Mouse (Mus musculus) layer of hippocampus, adult 18-20 months (tissue): ENCODE results near the gene Ccs. TPM values are rescaled to one million over a fixed set of nuclear protein-coding genes. Genes with fewer than 3 reads are reported as not detected.
A peak's percentile ranks its signal among the peaks of the same experiment; 100 is the strongest.
"Not testable (repeated sequence)": the region's sequence is repeated elsewhere in the genome, so short reads cannot be mapped to it uniquely, and the experiment has no call there.

Source experiments
- DNase-seq, 2 experiments: peaks; one replicate each; pipeline ENCODE4 v3.0.0; 2022; ENCODE audit warnings: low spot score in 2 of 2
- total RNA-seq, 2 experiments: library from RNA; stranded (reverse); gene quantifications; 2 replicates each; pipeline ENCODE4 v1.2.3; 2021

Ccs gene
- total RNA-seq, 2 experiments from 2014 or later = 33.2 to 35.4 TPM

GRCm38 (mm10) chr19:4837049-4837448, 2.1 kb downstream of the Ccs start:
- no peak for DNase-seq

DNA sequence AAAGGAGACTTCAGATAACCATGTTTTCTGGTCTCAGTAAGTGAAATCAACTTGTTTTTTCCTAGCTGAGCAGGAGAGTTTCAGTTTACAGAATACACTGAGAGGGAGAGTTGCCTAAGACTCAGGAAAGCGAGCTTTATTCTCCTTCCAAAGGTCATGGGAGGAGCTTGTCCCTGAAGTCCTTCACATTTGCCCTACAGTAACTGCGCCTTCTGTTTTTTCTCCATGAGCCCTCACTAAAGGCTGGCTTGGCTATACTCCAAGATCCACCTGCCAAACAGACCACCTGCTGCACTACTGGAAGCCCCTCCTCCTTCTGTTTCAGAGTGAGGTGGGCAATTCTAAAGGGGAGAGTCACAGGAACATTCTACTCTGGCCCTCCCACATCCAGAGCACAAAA, 3.0 kb downstream of the Ccs start:
- no peak for DNase-seq

DNA sequence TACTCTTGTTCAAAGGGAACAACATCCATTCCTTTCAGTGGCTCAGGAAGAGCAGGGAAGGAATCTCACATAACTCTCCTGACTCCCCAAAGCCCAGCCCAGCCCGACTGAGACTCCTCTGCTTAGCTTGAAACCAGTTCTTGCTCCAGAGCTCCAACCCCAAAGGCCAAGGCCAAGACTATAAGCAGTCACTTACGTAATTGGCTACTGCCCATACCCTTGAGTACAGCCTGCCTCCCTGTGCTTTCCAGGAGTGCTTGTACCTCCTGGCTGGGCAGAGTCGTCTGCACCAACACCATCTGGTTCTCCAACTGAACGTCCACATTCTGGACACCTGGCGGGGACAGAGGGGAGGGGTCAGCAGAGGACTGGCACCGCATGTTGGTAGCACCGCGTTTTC, 5.2 kb downstream of the Ccs start:
- DNase-seq = no peak

DNA sequence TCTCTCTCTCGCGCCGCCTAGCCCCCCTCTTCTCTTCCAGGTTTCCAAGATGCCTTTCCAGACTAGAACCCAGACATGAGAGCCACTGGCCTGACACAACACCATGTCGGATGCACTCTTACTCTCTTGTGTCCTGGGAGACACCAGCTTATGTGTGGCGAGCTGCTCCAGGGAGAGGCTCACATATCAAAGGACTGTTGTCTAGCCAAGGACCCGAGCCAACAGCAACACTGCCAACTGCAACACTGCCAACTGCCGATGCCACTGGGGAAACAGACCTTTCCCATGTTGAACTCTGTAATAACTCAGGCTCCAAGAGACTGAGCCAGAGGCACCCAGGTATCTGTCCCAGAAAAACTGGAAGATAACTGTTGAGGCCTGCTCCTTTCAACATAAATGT, 10.0 kb downstream of the Ccs start:
- DNase-seq = peak in 1 of 2 experiments; percentile 51

- no peak for DNase-seq
Measured at GRCm38 (mm10) chr19:4828444-4829114, 10.6 kb downstream of the Ccs start.

DNA sequence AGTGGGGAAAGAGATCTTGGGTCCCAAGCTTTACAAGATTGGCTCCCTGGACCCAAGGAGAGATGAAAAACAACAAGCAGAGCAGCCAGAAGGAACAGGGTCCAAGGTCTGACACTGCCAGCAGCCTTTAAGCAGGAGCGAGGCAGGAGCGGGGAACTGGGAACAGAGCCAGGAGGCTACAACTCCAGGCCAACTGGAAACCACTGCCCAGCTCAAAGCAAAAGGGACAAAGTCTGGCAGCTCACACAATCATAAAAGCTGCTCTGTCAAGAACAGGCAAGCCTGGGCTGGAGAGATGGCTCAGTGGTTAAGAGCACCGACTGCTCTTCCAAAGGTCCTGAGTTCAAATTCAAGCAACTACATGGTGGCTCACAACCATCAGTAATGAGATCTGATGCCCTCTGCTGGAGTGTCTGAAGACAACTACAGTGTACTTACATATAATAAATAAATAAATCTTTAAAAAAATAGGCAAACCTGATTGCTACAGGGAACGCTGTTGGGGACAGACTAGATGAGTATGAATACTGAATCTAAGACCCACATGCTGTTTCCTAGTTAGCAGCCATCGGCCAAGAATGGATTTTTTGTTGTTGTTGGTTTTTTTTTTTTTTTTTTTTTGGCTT, 18.3 kb downstream of the Ccs start:
- peak; percentile 54 to 77 for DNase-seq

- DNase-seq = no peak
Measured at GRCm38 (mm10) chr19:4817182-4817835, 21.8 kb downstream of the Ccs start.

DNA sequence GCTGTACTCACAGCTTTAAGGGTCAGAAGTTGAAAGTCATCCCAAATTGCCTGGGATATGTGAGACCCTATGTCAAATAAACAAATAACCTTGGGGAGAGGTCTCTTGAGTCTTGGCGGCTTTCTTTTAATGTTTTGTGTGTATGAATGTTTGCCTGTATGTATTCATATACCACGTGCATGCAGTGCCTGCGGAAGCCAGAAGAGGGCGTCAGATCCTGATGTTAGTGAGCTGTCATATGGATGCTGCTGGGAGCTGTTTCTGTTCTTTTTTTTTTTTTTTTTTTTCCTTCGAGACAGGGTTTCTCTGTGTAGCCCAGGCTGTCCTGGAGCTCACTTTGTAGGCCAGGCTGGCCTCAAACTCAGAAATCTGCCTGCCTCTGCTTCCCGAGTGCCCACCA, 26.1 kb downstream of the Ccs start:
- DNase-seq = no peak

DNA sequence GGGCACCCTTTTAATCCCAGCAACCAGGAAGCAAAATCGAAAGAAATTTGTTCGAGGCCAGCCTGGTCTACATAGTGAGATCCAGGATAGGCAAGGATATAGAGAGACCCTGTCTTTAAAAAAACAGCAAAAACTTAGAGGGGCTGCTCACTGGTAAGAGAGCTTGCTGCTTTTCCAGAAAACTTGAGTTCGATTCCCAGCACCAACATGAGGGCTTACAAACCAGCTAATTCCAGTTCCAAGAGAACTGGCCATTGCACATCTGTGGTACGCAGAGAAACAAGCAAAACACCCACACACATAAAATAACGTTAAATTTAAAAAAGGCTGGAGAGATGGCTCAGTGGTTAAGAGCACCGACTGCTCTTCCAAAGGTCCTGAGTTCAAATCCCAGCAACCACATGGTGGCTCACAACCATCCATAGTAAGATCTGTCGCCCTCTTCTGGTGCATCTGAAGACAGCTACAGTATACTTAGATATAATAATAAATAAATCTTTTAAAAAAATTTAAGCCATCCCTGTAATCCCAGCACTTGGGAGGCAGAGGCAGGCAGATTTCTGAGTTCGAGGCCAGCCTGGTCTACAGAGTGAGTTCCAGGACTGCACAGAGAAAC, 26.7 kb downstream of the Ccs start:
- DNase-seq = not testable (repeated sequence)

GRCm38 (mm10) chr19:4811909-4812242, 27.3 kb downstream of the Ccs start:
- DNase-seq = no peak

- DNase-seq = peak; percentile 99
Measured at GRCm38 (mm10) chr19:4811063-4811908, 27.8 kb downstream of the Ccs start, which contains the start of the genes Gm21992 and Rbm14. Gene Gm21992 (minus strand): TSS chr19:4811612. Gene Rbm14 (minus strand): TSS chr19:4811634.

DNA sequence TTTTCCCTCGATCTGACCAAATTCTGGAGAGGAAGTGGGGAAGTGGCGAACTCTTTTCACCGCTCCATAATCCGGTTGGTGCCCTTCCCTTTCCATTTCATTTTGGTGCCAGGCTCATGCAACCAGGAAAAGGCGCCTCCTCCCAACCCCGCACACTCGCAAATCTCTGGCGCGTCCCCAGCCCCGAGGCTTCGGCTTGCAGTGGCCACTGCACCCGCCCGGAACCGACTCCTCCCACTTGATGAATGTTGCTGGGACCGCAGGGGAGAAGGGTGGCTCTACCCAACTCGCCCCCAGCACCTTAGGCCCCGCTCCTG, 28.4 kb downstream of the Ccs start:
- DNase-seq = no peak

DNA sequence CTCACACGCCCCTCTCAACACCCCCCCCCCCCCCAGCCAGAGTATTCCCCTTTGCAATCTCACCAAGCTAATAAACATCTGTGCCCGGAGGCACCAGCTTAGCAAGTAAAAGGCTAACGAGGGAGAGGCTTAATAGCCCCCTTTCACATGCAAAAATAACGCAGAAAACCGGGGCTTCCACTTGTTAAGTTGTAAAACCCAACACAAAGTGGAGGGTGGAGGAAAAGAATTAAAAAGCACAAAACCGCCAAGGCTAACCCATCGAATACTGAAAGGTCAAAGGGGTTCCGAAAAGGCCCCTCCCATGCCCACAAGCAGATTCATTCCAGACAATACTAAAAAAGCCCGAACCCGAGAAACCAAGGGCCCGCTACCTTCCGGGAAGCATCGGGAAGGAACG, 28.8 kb downstream of the Ccs start:
- DNase-seq = no peak

DNA sequence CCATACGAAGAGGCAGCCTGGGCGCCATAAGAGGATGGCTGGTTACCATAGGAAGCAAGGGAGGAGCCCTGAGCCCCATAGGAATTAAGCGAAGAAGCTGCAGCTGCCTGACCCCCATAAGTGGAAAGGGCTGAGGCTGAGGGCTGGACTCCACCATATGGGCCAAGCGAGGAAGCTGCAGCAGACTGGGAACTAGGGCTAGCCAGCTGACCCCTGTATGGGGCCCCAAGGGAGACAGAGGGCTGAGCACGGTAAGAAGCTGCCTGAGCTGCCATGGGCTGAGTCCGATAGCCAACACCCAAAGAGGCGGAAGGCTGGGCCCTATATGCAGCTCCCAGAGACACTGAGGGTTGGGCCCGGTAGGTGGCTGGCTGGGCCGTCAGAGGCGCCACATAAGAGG, 35.8 kb downstream of the Ccs start:
- no peak for DNase-seq

DNA sequence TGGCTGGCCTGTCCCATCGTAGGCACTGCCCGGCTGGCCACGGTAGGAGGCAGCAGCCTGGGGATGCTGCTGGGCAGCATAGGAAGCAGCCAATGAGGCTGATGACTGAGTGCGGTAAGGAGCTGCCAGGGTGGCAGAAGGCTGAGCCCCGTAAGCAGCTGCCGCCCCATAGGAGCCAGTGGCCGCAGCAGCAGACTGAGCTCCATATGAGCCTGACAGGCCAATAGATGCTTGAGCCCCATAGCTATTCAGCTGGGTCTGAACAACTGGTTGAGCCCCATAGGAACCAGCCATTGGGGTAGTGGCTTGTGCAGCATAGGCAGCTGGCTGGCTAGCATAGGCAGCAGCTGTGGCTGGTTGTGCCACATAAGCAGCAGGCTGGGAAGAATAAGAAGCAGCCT, 36.4 kb downstream of the Ccs start:
- DNase-seq = no peak

DNA sequence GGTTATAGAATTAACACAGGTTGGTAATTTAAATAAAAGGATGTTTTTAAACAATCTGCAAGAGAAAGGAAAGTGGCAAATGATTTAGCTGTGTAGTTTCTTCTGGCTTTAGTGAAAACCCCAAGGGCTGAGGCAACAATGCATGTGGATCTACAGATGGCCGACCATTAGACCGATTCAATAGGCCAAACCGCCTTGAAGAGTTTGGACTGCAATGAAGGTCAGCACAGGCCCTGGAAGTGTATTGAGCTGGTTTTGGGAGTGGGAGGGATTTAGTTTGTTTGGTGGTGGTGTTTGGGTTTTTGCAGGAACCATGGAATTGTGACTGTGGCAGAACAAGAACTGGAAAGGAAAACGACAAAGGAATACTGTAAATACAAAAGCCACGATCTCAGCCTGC, 40.0 kb downstream of the Ccs start:
- DNase-seq = no peak

- DNase-seq = no peak
Measured at GRCm38 (mm10) chr19:4797846-4798245, 41.3 kb downstream of the Ccs start.

- DNase-seq = no peak
Measured at GRCm38 (mm10) chr19:4795929-4796328, 43.2 kb downstream of the Ccs start.

DNA sequence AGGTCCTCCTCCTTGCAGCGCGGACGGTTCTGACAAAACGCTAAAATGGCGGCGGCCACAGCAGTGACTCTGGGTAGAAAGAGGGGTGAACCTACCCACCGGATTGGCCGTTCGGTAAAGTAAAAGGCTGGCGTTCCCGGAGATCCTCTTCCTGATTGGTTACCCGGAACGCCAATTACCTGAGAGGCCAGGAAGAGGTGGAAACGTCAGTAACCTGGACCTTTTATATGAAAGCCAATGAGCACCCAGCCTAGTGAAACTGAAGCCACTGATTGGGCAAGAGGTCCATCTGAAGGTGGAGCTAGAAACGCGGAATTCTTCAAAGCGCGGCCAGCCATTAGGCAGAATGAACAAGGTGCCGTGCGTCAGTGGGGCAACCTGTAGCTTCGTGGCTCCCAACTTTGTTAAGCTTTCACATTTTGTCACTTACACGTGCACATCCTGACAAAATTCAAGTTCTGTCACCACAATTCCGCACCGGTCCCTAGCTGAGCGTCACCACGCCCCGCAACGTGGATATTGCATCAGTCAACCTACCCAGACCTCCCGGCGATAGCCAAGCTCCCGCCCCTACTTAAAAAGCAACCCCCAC, 45.2 kb downstream of the Ccs start, which contains the start of gene Rbm4:
Gene Rbm4 (minus strand): TSS at position 71 of the 592 bp plus-strand sequence.
- peak; percentile 97 to 99 for DNase-seq

DNA sequence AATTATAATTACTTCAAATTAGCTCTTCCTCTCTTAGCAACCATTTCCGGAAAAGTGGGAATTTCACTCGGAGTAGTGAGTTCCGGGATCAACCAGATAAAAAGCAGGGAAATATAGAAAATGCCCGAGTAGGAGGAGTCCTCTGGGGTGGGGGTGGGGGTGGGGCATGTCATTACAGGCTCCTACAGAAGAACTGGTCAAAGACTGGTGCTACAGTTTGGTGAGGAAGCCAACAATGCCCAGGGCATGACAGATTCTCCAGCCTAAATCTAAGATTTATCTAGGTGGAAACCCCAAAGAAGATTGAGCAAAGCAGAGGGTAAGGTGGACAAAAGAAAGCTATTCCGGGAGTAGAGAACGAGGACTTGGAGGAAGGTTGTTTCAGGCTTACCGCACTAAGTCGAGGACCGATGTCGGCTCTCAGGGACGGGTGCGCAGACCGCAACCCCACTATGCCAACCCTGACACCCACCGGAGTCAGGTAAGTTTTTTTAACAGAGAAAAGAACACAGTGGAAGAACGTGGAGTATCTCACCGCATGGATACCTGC, 45.8 kb downstream of the Ccs start:
- no peak for DNase-seq

GRCm38 (mm10) chr19:4786313-4786712, 52.8 kb downstream of the Ccs start:
- no peak for DNase-seq
